Mouse (Mus musculus): Measurements from ENCODE around the gene Olfr133.

The Olfr133 gene

DNA sequence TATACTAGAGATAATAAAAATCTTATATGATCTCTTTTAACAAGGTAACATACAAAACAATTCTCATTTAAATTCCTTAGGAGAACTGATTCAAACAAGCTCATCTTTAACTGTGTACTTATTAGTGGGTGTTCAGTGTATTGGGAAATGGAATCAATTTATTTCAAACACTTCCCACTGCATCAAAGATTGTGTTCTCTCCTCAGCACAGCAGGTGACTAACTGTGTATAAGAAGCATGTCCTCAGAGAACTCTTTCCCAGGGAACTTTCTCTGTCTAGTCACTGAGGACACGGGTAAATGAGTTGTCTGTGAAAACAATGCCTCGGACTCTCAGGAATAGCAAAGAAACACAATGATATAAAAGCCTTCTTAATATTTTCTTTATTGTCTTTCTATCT, at the start of gene Olfr133:
Gene Olfr133, plus strand, starts transcription at position 301 of the 400 bp plus-strand sequence.
- DNase-seq (ENCODE audit: low read depth, low spot score): no peak

DNA sequence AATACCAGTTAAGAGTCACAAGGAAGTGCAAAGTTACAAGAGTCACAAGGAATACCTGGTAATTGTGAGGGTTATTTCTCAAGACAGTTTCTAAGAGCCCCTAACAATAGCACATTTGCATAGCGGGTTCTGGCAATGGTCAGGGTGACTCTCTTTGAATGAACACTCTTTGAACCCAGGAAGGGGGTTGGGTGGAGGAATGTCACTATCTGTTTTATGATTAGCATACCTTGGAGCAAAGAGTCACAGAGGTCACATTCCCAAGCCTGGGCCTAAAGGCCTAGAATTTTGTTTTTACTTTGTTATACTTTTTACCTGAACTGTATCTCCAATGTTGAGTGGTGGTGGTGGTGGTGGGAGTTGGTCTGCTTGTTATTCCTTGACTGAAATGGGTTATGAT, 20.9 kb upstream of the Olfr133 start:
- peak; percentile 45 for DNase-seq (ENCODE audit: low read depth, low spot score)

GRCm38 (mm10) chr17:38125371-38125770, 19.7 kb upstream of the Olfr133 start:
- peak; percentile 60 for DNase-seq (ENCODE audit: low read depth, low spot score)

- DNase-seq (ENCODE audit: low read depth, low spot score): no peak
Observed at GRCm38 (mm10) chr17:38134426-38134825, 10.7 kb upstream of the Olfr133 start, which contains the start of gene Olfr132. Gene Olfr132, minus strand, starts transcription at chr17:38134526.

DNA sequence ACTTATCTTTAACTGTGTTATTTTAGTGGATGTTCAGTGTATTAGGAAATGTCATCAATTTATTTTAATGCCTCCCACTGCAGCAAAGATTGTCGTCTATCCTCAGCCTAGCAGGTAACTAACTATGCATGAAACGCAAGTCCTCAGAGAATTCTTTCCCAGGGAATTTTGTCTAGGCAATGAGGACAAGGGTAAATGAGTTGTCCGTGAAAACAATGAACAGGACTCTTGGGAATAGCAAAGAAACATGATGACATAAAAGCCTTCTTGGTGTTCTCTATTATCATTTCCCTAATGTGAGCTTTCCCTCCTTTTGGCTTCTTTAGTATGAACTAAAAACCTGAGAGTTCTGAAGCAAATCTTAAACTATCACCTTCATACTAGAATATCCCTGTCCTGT, 26.0 kb downstream of the Olfr133 start, which contains the start of gene Olfr134:
Gene Olfr134, plus strand, starts transcription at position 301 of the 400 bp plus-strand sequence.
- no peak for DNase-seq (ENCODE audit: low read depth, low spot score)

Data from ES-CJ7 (cell line).